Mouse (Mus musculus) stomach, adult 2 months (tissue): Measurements from ENCODE around the gene Neu2. TPM values are rescaled to one million over a fixed set of nuclear protein-coding genes. Genes with fewer than 3 reads are reported as not detected.

Experiments
- polyA plus RNA-seq: library from polyadenylated mRNA; depleted of rRNA; stranded (reverse); fragments of >200 nt; gene quantifications from 2 replicates; pipeline ENCODE4 v1.2.3, GENCODE M21; 2012; rRNA removed

Gene Neu2
- polyA plus RNA-seq: 2.6 and 2.8 TPM in 2 replicates

GRCm38 (mm10) chr1:87509561-87510165 lies at the start of gene Neu2:
Gene Neu2 (plus strand): TSS chr1:87509889.

GRCm38 (mm10) chr1:87469971-87470370 lies 39.7 kb upstream of the Neu2 start, which contains the start of gene Snorc:
Gene Snorc (plus strand): TSS chr1:87470271.

GRCm38 (mm10) chr1:87573800-87574215 lies 64.1 kb downstream of the Neu2 start, which contains the start of gene Ngef:
Gene Ngef (minus strand): TSS chr1:87573870.

GRCm38 (mm10) chr1:87620211-87620668 lies 110.6 kb downstream of the Neu2 start, which contains the start of gene Inpp5d:
Gene Inpp5d (plus strand): TSS chr1:87620312.

Other genes with a start within 250 kb of the Neu2 start
- 1.6 and 2.2 TPM in 2 replicates for gene Efhd1, start 245.5 kb upstream of the Neu2 start, polyA plus RNA-seq
- 7.6 and 10.6 TPM in 2 replicates for gene Gigyf2, start 182.9 kb upstream of the Neu2 start, polyA plus RNA-seq
- 0.36 and 0.51 TPM in 2 replicates for gene Kcnj13, start 115.2 kb upstream of the Neu2 start, polyA plus RNA-seq
- 0.17 and 0.28 TPM in 2 replicates for gene Snorc, start 39.6 kb upstream of the Neu2 start, polyA plus RNA-seq
- gene Ngef, start 64.0 kb downstream of the Neu2 start, polyA plus RNA-seq: 7.2 and 8.1 TPM in 2 replicates
- 2.0 and 11.9 TPM in 2 replicates for gene Inpp5d, start 110.4 kb downstream of the Neu2 start, polyA plus RNA-seq
- gene Atg16l1, start 246.0 kb downstream of the Neu2 start, polyA plus RNA-seq: 6.8 and 7.0 TPM in 2 replicates